Comparison of ENCODE assay signal across 23 mouse cellular contexts in genomic region chr2:117429205-117429604, GRCm38 (mm10).
DNase-seq lines count a peak whose midpoint lies in the region; ATAC-seq lines count a peak whose summit lies in the region.
"Had no signal": no experiment of that assay in that cellular context is flagged by ENCODE, and none has a peak within 500 bp of the region (broad histone marks: within the 10 kb centered on the region; RNA-seq: fewer than 3 reads in every experiment).

No protein-coding gene starts in this region.

- peaks cover 4% of the 10 kb centered on the region; the same call in 1 of the 2 replicates for H3K4me1 ChIP-seq in hindbrain, embryonic 14.5 days (replicated peaks; ENCODE audit: control insufficient read depth, insufficient read depth, low read length)
- no peaks in the 10 kb centered on the region for H3K4me1 ChIP-seq in hindbrain, embryonic 10.5 days (replicated peaks)
- peaks cover 4% of the 10 kb centered on the region for H3K4me1 ChIP-seq in neural tube, embryonic 13.5 days (replicated peaks)
- peaks cover 9% of the 10 kb centered on the region; the same call in 1 of the 2 replicates for H3K4me1 ChIP-seq in forebrain, embryonic 12.5 days
- H3K4me1 ChIP-seq: heart, embryonic 13.5 days; liver, embryonic 13.5 days; neural tube, embryonic 12.5 days had no signal

- H3K36me3 ChIP-seq in hindbrain, embryonic 14.5 days (replicated peaks; ENCODE audit: control insufficient read depth, insufficient read depth), result no peaks in the 10 kb centered on the region
- H3K36me3 ChIP-seq in hindbrain, embryonic 10.5 days, result no peaks in the 10 kb centered on the region
- no peaks in the 10 kb centered on the region for H3K36me3 ChIP-seq in neural tube, embryonic 13.5 days
- no peaks in the 10 kb centered on the region for H3K36me3 ChIP-seq in forebrain, embryonic 12.5 days (replicated peaks)
- H3K36me3 ChIP-seq: heart, embryonic 13.5 days; liver, embryonic 13.5 days; neural tube, embryonic 12.5 days had no signal

- 0 out of 2 replicates have a peak overlapping the region, but pooled peaks have one; percentile 10 for H3K27ac ChIP-seq in hindbrain, embryonic 14.5 days
- H3K27ac ChIP-seq in hindbrain, embryonic 10.5 days, result no peak overlapping the region
- H3K27ac ChIP-seq in neural tube, embryonic 13.5 days (replicated peaks), result no peak overlapping the region
- peak overlapping the region; percentile 75 for H3K27ac ChIP-seq in forebrain, embryonic 12.5 days
- H3K27ac ChIP-seq: heart, embryonic 13.5 days; layer of hippocampus, adult 2 months; liver, embryonic 13.5 days; neural tube, embryonic 12.5 days; stomach, postnatal 0 days had no signal

- 40% methylated on average over 9 of the region's 9 CpGs for WGBS in hindbrain, embryonic 14.5 days
- 73% methylated on average over 9 of the region's 9 CpGs for WGBS in hindbrain, embryonic 10.5 days
- 49% methylated on average over 9 of the region's 9 CpGs for WGBS in neural tube, embryonic 13.5 days
- 19% methylated on average over 9 of the region's 9 CpGs for WGBS in forebrain, embryonic 12.5 days

- H3K9me3 ChIP-seq in hindbrain, embryonic 14.5 days (ENCODE audit: control insufficient read depth, low read length), result no peaks in the 10 kb centered on the region
- H3K9me3 ChIP-seq in hindbrain, embryonic 10.5 days, result no peaks in the 10 kb centered on the region
- no peaks in the 10 kb centered on the region for H3K9me3 ChIP-seq in neural tube, embryonic 13.5 days
- no peaks in the 10 kb centered on the region for H3K9me3 ChIP-seq in forebrain, embryonic 12.5 days
- H3K9me3 ChIP-seq: heart, embryonic 13.5 days; liver, embryonic 13.5 days; neural tube, embryonic 12.5 days had no signal

- H3K4me3 ChIP-seq in hindbrain, embryonic 14.5 days (replicated peaks; ENCODE audit: low read length), result no peak overlapping the region
- H3K4me3 ChIP-seq in hindbrain, embryonic 10.5 days, result no peak overlapping the region
- no peak overlapping the region for H3K4me3 ChIP-seq in neural tube, embryonic 13.5 days
- H3K4me3 ChIP-seq in forebrain, embryonic 12.5 days (replicated peaks), result no peak overlapping the region
- H3K4me3 ChIP-seq: heart, embryonic 13.5 days; layer of hippocampus, adult 2 months; liver, embryonic 13.5 days; neural tube, embryonic 12.5 days had no signal

- no peak overlapping the region for H3K4me2 ChIP-seq in hindbrain, embryonic 14.5 days (replicated peaks)
- no peak overlapping the region for H3K4me2 ChIP-seq in neural tube, embryonic 13.5 days
- peak overlapping the region; percentile 8 for H3K4me2 ChIP-seq in forebrain, embryonic 12.5 days
- H3K4me2 ChIP-seq: heart, embryonic 13.5 days; liver, embryonic 13.5 days; neural tube, embryonic 12.5 days had no signal

- peak; percentile 35 for DNase-seq in hindbrain, embryonic 14.5 days (ENCODE audit: low spot score)
- DNase-seq in hindbrain, embryonic 10.5 days (ENCODE audit: low spot score), result no peak
- DNase-seq in neural tube, embryonic 10.5 days (ENCODE audit: extremely low spot score, low spot score), result no peak
- peak; percentile 44 for DNase-seq in forelimb bud, embryonic 11.5 days (ENCODE audit: low read depth, low spot score)
- no peak for DNase-seq in adrenal gland, postnatal 25 days
- no peak for DNase-seq in frontal cortex, postnatal 10 days (ENCODE audit: low spot score in 2 of 2)
- DNase-seq: cerebellum, adult 2 months; cerebellum, postnatal 25 days; gastrocnemius, postnatal 14 days; heart, adult 11 months; heart, postnatal 14 days; kidney, postnatal 25 days; liver, embryonic 13.5 days; lung, adult 2 months; lung, postnatal 14 days; thymus, adult 2 months had no signal

- peak; percentile 71; the same call in 1 of the 2 replicates for ATAC-seq in hindbrain, embryonic 14.5 days (ENCODE audit: low FRiP score)
- peak; percentile 63; the same call in 1 of the 2 replicates for ATAC-seq in neural tube, embryonic 13.5 days (ENCODE audit: low read depth)
- peak; percentile 82; the same call in 1 of the 2 replicates for ATAC-seq in forebrain, embryonic 12.5 days (ENCODE audit: low FRiP score)
- ATAC-seq: intestine, postnatal 0 days had no signal

- no peak overlapping the region for H3K9ac ChIP-seq in hindbrain, embryonic 14.5 days
- H3K9ac ChIP-seq in neural tube, embryonic 13.5 days, result no peak overlapping the region
- H3K9ac ChIP-seq in forebrain, embryonic 12.5 days, result no peak overlapping the region
- H3K9ac ChIP-seq: heart, embryonic 13.5 days; liver, embryonic 13.5 days; neural tube, embryonic 12.5 days had no signal

- no peaks in the 10 kb centered on the region for H3K27me3 ChIP-seq in hindbrain, embryonic 14.5 days (ENCODE audit: control insufficient read depth, insufficient read depth, low read length)
- no peaks in the 10 kb centered on the region for H3K27me3 ChIP-seq in hindbrain, embryonic 10.5 days (ENCODE audit: insufficient read depth, poor library complexity, severe bottlenecking)
- peaks cover 4% of the 10 kb centered on the region for H3K27me3 ChIP-seq in neural tube, embryonic 13.5 days
- no peaks in the 10 kb centered on the region for H3K27me3 ChIP-seq in forebrain, embryonic 12.5 days
- H3K27me3 ChIP-seq: heart, embryonic 13.5 days; liver, embryonic 13.5 days; neural tube, embryonic 12.5 days had no signal

Comparison
In these comparisons a context has a peak if more than half of its experiments do, and no peak if none do; other contexts are left out.
1. DNase-seq: peak in hindbrain, embryonic 14.5 days (single experiment) and forelimb bud, embryonic 11.5 days (single experiment); none in hindbrain, embryonic 10.5 days (single experiment), neural tube, embryonic 10.5 days (single experiment), adrenal gland, postnatal 25 days (single experiment) and frontal cortex, postnatal 10 days (0 of 2).
2. H3K27ac ChIP-seq: peak in hindbrain, embryonic 14.5 days (single experiment) and forebrain, embryonic 12.5 days (single experiment); none in hindbrain, embryonic 10.5 days (single experiment) and neural tube, embryonic 13.5 days (single experiment).
3. Peak in every context shown above with its lines, with median percentiles within 50 percentile points of each other: ATAC-seq.